Mouse (Mus musculus) midbrain, embryonic 15.5 days (tissue): ENCODE data around the gene Slc22a14. TPM values are rescaled to one million over a fixed set of nuclear protein-coding genes. Genes with fewer than 3 reads are reported as not detected.
A peak's percentile ranks its signal among the peaks of the same experiment; 100 is the strongest.

Experiments used
- ATAC-seq: fragments of 200-750 bp; cut with Nextera tagmentation; replicated peaks from 2 replicates; pipeline ENCODE4 v1.8.0; 2017; ENCODE audit warnings: moderate TSS enrichment
- H3K27ac ChIP-seq: fragments of 300-500 bp; sonication (generic); 2 replicates; pipeline ENCODE4 v1.5.1; 2015; ENCODE audit warnings: mild to moderate bottlenecking, inconsistent platforms
- H3K27me3 ChIP-seq: fragments of 300-500 bp; sonication (generic); replicated peaks from 2 replicates; pipeline ENCODE4 v1.6.1; 2015; ENCODE audit warnings: inconsistent platforms
- H3K36me3 ChIP-seq: fragments of 300-500 bp; sonication (generic); replicated peaks from 2 replicates; pipeline ENCODE4 v1.6.1; 2015; ENCODE audit warnings: inconsistent platforms
- H3K4me1 ChIP-seq: fragments of 300-500 bp; sonication (generic); 2 replicates; pipeline ENCODE4 v1.6.1; 2015; ENCODE audit warnings: inconsistent platforms
- H3K4me2 ChIP-seq: fragments of 300-500 bp; sonication (generic); 2 replicates; pipeline ENCODE4 v1.6.1; 2015; ENCODE audit warnings: inconsistent platforms, mild to moderate bottlenecking, moderate library complexity
- H3K4me3 ChIP-seq: fragments of 300-500 bp; sonication (generic); 2 replicates; pipeline ENCODE4 v1.5.1; 2015; ENCODE audit warnings: mild to moderate bottlenecking, inconsistent platforms
- H3K9ac ChIP-seq: fragments of 300-500 bp; sonication (generic); 2 replicates; pipeline ENCODE4 v1.6.1; 2015; ENCODE audit warnings: mild to moderate bottlenecking, inconsistent platforms
- H3K9me3 ChIP-seq: fragments of 300-500 bp; sonication (generic); 2 replicates; pipeline ENCODE4 v1.6.1; 2016; ENCODE audit warnings: inconsistent platforms
- WGBS: fragments of 180-500 bp; shearing (Covaris S2); methylation state at CpG from one replicate; pipeline ENCODE4 v1.1.7; 2015; ENCODE audit warnings: mixed read lengths; 5-methylcytosine and 5-hydroxymethylcytosine counted together
- polyA plus RNA-seq: library from polyadenylated mRNA; unstranded; fragments of >200 nt; fragmentation: Nextera tagmentation; extraction: Ambion mirVana; gene quantifications from 2 replicates; pipeline ENCODE4 v1.2.1, GENCODE M21; 2015

The Slc22a14 gene
- not detected in 2 replicates for polyA plus RNA-seq

GRCm38 (mm10) chr9:119365284-119365683 is at the start of gene Slc22a14:
Slc22a14 (minus strand) TSS chr9:119365553.
- Histone ChIP-seq H3K4me3 (no peak within 1 kb of the TSS), H3K9me3 (no peaks in the 10 kb centered on the region), H3K27ac (no peak within 1 kb of the TSS), H3K4me2 (no peak within 1 kb of the TSS), H3K9ac (no peak within 1 kb of the TSS), H3K27me3 (no peaks in the 10 kb centered on the region), H3K36me3 (no peaks in the 10 kb centered on the region), H3K4me1 (no peaks in the 10 kb centered on the region)
- 78% methylated on average over 7 of the region's 7 CpGs for WGBS
- ATAC-seq = no peak

GRCm38 (mm10) chr9:119409864-119410263 is 44.5 kb upstream of the Slc22a14 start:
- no peak overlapping the region for H3K4me3 ChIP-seq
- H3K27me3 ChIP-seq = no peaks in the 10 kb centered on the region
- no peak overlapping the region for H3K4me2 ChIP-seq
- H3K9ac ChIP-seq = no peak overlapping the region
- no peaks in the 10 kb centered on the region for H3K36me3 ChIP-seq
- no peaks in the 10 kb centered on the region for H3K9me3 ChIP-seq
- H3K4me1 ChIP-seq = peaks cover 29% of the 10 kb centered on the region
- 92% methylated on average over 5 of the region's 5 CpGs for WGBS
- ATAC-seq = no peak
- H3K27ac ChIP-seq = no peak overlapping the region

- H3K9ac ChIP-seq = no peak overlapping the region
- H3K36me3 ChIP-seq = no peaks in the 10 kb centered on the region
- no peaks in the 10 kb centered on the region for H3K9me3 ChIP-seq
- WGBS = 82% methylated on average over 11 of the region's 11 CpGs
- H3K4me1 ChIP-seq = peaks cover 37% of the 10 kb centered on the region
- H3K4me2 ChIP-seq = no peak overlapping the region
- no peak overlapping the region for H3K27ac ChIP-seq
- no peak for ATAC-seq
- H3K4me3 ChIP-seq = no peak overlapping the region
- H3K27me3 ChIP-seq = no peaks in the 10 kb centered on the region
Observed at GRCm38 (mm10) chr9:119408898-119409664, 43.7 kb upstream of the Slc22a14 start.

- ATAC-seq = no peak
- no peaks in the 10 kb centered on the region for H3K27me3 ChIP-seq
Observed at GRCm38 (mm10) chr9:119407884-119408283, 42.5 kb upstream of the Slc22a14 start.

GRCm38 (mm10) chr9:119404090-119404489 is 38.7 kb upstream of the Slc22a14 start:
- no peaks in the 10 kb centered on the region for H3K36me3 ChIP-seq
- H3K27ac ChIP-seq = no peak overlapping the region
- H3K4me2 ChIP-seq = peak overlapping the region; percentile 77
- H3K4me1 ChIP-seq = peaks cover 49% of the 10 kb centered on the region
- H3K27me3 ChIP-seq = no peaks in the 10 kb centered on the region
- H3K9ac ChIP-seq = peak overlapping the region; percentile 99; the same call in 1 of the 2 replicates
- no peak for ATAC-seq
- 56% methylated on average over 5 of the region's 5 CpGs for WGBS
- peak overlapping the region; percentile 68 for H3K4me3 ChIP-seq
- H3K9me3 ChIP-seq = no peaks in the 10 kb centered on the region

More at GRCm38 (mm10) chr9:119407884-119408283, 42.5 kb upstream of the Slc22a14 start:
- Histone ChIP-seq H3K36me3 (no peaks in the 10 kb centered on the region), H3K27ac (no peak overlapping the region), H3K9me3 (no peaks in the 10 kb centered on the region), H3K4me3 (no peak overlapping the region), H3K4me2 (no peak overlapping the region), H3K4me1 (peaks cover 44% of the 10 kb centered on the region), H3K9ac (no peak overlapping the region)
- 87% methylated on average over 15 of the region's 15 CpGs for WGBS

- peak overlapping the region; percentile 99 for H3K9ac ChIP-seq
- H3K4me3 ChIP-seq = peak overlapping the region; percentile 68
- peaks cover 45% of the 10 kb centered on the region for H3K4me1 ChIP-seq
- no peaks in the 10 kb centered on the region for H3K36me3 ChIP-seq
- peak; percentile 55 for ATAC-seq
- no peaks in the 10 kb centered on the region for H3K27me3 ChIP-seq
- WGBS = under 1% methylated on average over 26 of the region's 26 CpGs
- H3K9me3 ChIP-seq = no peaks in the 10 kb centered on the region
- H3K27ac ChIP-seq = peak overlapping the region; percentile 99
- H3K4me2 ChIP-seq = peak overlapping the region; percentile 77
Observed at GRCm38 (mm10) chr9:119403236-119403641, 37.9 kb upstream of the Slc22a14 start.

- Histone ChIP-seq H3K4me1 (peaks cover 40% of the 10 kb centered on the region), H3K36me3 (no peaks in the 10 kb centered on the region), H3K9ac (peak overlapping the region; percentile 99), H3K27ac (peak overlapping the region; percentile 99), H3K4me3 (peak overlapping the region; percentile 68), H3K4me2 (peak overlapping the region; percentile 77), H3K27me3 (no peaks in the 10 kb centered on the region), H3K9me3 (no peaks in the 10 kb centered on the region)
- ATAC-seq = peak; percentile 45
- WGBS = under 1% methylated on average over 123 of the region's 127 CpGs
Observed at GRCm38 (mm10) chr9:119402253-119403235, 37.2 kb upstream of the Slc22a14 start.

- Histone ChIP-seq H3K4me2 (peak within 1 kb of the TSS; percentile 77), H3K27ac (peak within 1 kb of the TSS; percentile 99), H3K9me3 (no peaks in the 10 kb centered on the region), H3K27me3 (no peaks in the 10 kb centered on the region), H3K36me3 (no peaks in the 10 kb centered on the region), H3K4me1 (peaks cover 40% of the 10 kb centered on the region), H3K4me3 (peak within 1 kb of the TSS; percentile 68), H3K9ac (peak within 1 kb of the TSS; percentile 99)
- WGBS = 0% methylated on average over 24 of the region's 32 CpGs
- peak; percentile 93 for ATAC-seq
Observed at GRCm38 (mm10) chr9:119401801-119402214, 36.5 kb upstream of the Slc22a14 start, which contains the start of gene Acvr2b. Acvr2b (plus strand) TSS chr9:119402118.

- Histone ChIP-seq H3K4me1 (peaks cover 39% of the 10 kb centered on the region), H3K36me3 (no peaks in the 10 kb centered on the region), H3K4me3 (peak overlapping the region; percentile 68), H3K27me3 (no peaks in the 10 kb centered on the region), H3K9me3 (no peaks in the 10 kb centered on the region), H3K9ac (peak overlapping the region; percentile 99), H3K27ac (peak overlapping the region; percentile 99), H3K4me2 (peak overlapping the region; percentile 77)
- 2% methylated on average over 7 of the region's 7 CpGs for WGBS
- no peak; the same call in 1 of the 2 replicates for ATAC-seq
Observed at GRCm38 (mm10) chr9:119401351-119401750, 36.0 kb upstream of the Slc22a14 start.

GRCm38 (mm10) chr9:119394808-119395207 is 29.5 kb upstream of the Slc22a14 start:
- Histone ChIP-seq H3K9me3 (no peaks in the 10 kb centered on the region), H3K4me2 (no peak overlapping the region), H3K27ac (no peak overlapping the region), H3K9ac (no peak overlapping the region), H3K27me3 (no peaks in the 10 kb centered on the region), H3K4me1 (no peaks in the 10 kb centered on the region), H3K4me3 (no peak overlapping the region), H3K36me3 (no peaks in the 10 kb centered on the region)
- no peak for ATAC-seq
- WGBS = 83% methylated on average over 1 of the region's 1 CpGs

- no peaks in the 10 kb centered on the region for H3K27me3 ChIP-seq
- H3K9ac ChIP-seq = no peak overlapping the region
- H3K4me3 ChIP-seq = no peak overlapping the region
- H3K4me2 ChIP-seq = no peak overlapping the region
- no peaks in the 10 kb centered on the region for H3K4me1 ChIP-seq
- WGBS = 96% methylated on average over 2 of the region's 2 CpGs
- no peak for ATAC-seq
- H3K27ac ChIP-seq = no peak overlapping the region
- H3K9me3 ChIP-seq = no peaks in the 10 kb centered on the region
- no peaks in the 10 kb centered on the region for H3K36me3 ChIP-seq
Observed at GRCm38 (mm10) chr9:119390214-119390613, 24.9 kb upstream of the Slc22a14 start.

- no peak overlapping the region for H3K4me3 ChIP-seq
- H3K27ac ChIP-seq = no peak overlapping the region
- no peaks in the 10 kb centered on the region for H3K9me3 ChIP-seq
- ATAC-seq = no peak
- 67% methylated on average over 5 of the region's 5 CpGs for WGBS
- no peaks in the 10 kb centered on the region for H3K4me1 ChIP-seq
- H3K4me2 ChIP-seq = no peak overlapping the region
- no peak overlapping the region for H3K9ac ChIP-seq
- no peaks in the 10 kb centered on the region for H3K27me3 ChIP-seq
- no peaks in the 10 kb centered on the region for H3K36me3 ChIP-seq
Observed at GRCm38 (mm10) chr9:119388956-119389355, 23.6 kb upstream of the Slc22a14 start.
